Comparison of ENCODE assay signal across 20 mouse cellular contexts in the genomic region with DNA sequence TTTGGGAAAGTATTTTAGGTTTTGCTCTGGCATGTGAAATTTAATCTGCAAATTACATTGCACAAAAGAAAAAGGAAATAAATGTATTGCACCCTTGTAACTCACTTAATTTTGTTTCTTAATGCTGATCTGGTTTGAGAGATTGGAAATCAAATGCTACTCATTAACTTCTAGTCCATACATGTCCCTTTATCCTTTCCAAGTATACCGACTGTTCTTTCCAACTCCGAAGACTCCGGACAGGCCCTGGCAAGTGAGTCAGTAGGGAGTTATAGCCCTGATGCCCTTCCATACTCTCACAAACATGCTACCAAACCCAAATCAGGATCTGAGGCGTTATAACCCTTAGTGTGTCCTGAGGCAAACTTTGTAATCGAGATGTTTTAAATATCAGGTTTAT.
A peak's percentile ranks its signal among the peaks of the same experiment; 100 is the strongest.
DNase-seq lines count a peak whose midpoint lies in the region; ATAC-seq lines count a peak whose summit lies in the region.
"Had no signal": no experiment of that assay in that cellular context is flagged by ENCODE, and none has a peak within 500 bp of the region (broad histone marks: within the 10 kb centered on the region; RNA-seq: fewer than 3 reads in every experiment).

No protein-coding gene starts in this region.

- no peak overlapping the region for H3K4me3 ChIP-seq in forebrain, embryonic 16.5 days (replicated peaks; ENCODE audit: low read length)

- 91% methylated on average over 5 of the region's 5 CpGs for WGBS in forebrain, embryonic 16.5 days

- no peaks in the 10 kb centered on the region for H3K27me3 ChIP-seq in forebrain, embryonic 16.5 days (replicated peaks; ENCODE audit: control insufficient read depth, insufficient read depth, low read length)
- H3K27me3 ChIP-seq: CH12.LX, Patski had no signal

- no peak overlapping the region for H3K9ac ChIP-seq in forebrain, embryonic 16.5 days (replicated peaks; ENCODE audit: low read depth, low read length)

- H3K4me2 ChIP-seq in forebrain, embryonic 16.5 days (ENCODE audit: low read length): no peak overlapping the region

- ATAC-seq in forebrain, embryonic 16.5 days: no peak
- ATAC-seq: activated CD4-positive, CD25-positive, alpha-beta regulatory T cell, adult 4 months; CD4-positive, CD25-positive, alpha-beta regulatory T cell, adult 4 months; Patski had no signal

- no peak overlapping the region for H3K27ac ChIP-seq in forebrain, embryonic 16.5 days (ENCODE audit: low read length)

- peak; percentile 58 for DNase-seq in fat pad, adult 2 months (ENCODE audit: extremely low read depth, low read depth, low spot score)
- DNase-seq in gonadal fat pad, adult 2 months (ENCODE audit: low read depth): peak; percentile 58
- no peak for DNase-seq in adrenal gland, postnatal 4 days (ENCODE audit: low spot score in 2 of 2)
- DNase-seq: adrenal gland, adult 2 months; adrenal gland, adult 8-10 months; adrenal gland, postnatal 10 days; adrenal gland, postnatal 14 days; adrenal gland, postnatal 25 days; adrenal gland, postnatal 36 days; B cell, adult 2 months; cerebellum, adult 11 months; cerebellum, adult 11-12 months; cerebellum, adult 18-20 months; cerebellum, adult 2 months had no signal

- no peaks in the 10 kb centered on the region for H3K4me1 ChIP-seq in forebrain, embryonic 16.5 days (replicated peaks; ENCODE audit: control insufficient read depth, insufficient read depth, low read length)

- no peaks in the 10 kb centered on the region for H3K9me3 ChIP-seq in forebrain, embryonic 16.5 days (ENCODE audit: control insufficient read depth, low read length)
- H3K9me3 ChIP-seq: G1E had no signal

- no peaks in the 10 kb centered on the region for H3K36me3 ChIP-seq in forebrain, embryonic 16.5 days (ENCODE audit: control insufficient read depth, insufficient read depth)
- H3K36me3 ChIP-seq: G1E had no signal

Comparison
In these comparisons a context has a peak if more than half of its experiments do, and no peak if none do; other contexts are left out.
1. DNase-seq: peak in fat pad, adult 2 months (single experiment) and gonadal fat pad, adult 2 months (single experiment); none in adrenal gland, postnatal 4 days (0 of 2).